Mouse (Mus musculus) forebrain, postnatal 0 days (tissue): ENCODE measurements around the gene Fgfr3. TPM values are rescaled to one million over a fixed set of nuclear protein-coding genes. Genes with fewer than 3 reads are reported as not detected.

Experiments
- ATAC-seq: fragments of 200-750 bp; cut with Nextera tagmentation; 2 replicates; pipeline ENCODE4 v1.8.0; 2017; ENCODE audit warnings: mild to moderate bottlenecking, moderate library complexity
- DNase-seq: peaks from one replicate; pipeline ENCODE4 v3.0.0-alpha.2; 2015
- H3K27ac ChIP-seq: fragments of 300-500 bp; sonication (generic); 2 replicates; pipeline ENCODE4 v1.5.1; 2014; ENCODE audit warnings: low read depth, mild to moderate bottlenecking, antibody characterized with exemption, low read length, moderate library complexity, mixed read lengths
- H3K27me3 ChIP-seq: fragments of 300-500 bp; sonication (generic); 2 replicates; pipeline ENCODE4 v1.6.1; 2014; ENCODE audit warnings: mild to moderate bottlenecking, low read length, mixed read lengths; ENCODE audit not compliant: insufficient read depth
- H3K36me3 ChIP-seq: fragments of 300-500 bp; sonication (generic); 2 replicates; pipeline ENCODE4 v1.6.1; 2014; ENCODE audit warnings: mild to moderate bottlenecking, moderate library complexity; ENCODE audit not compliant: insufficient read depth
- H3K4me1 ChIP-seq: fragments of 300-500 bp; sonication (generic); 2 replicates; pipeline ENCODE4 v1.6.1; 2014; ENCODE audit warnings: antibody characterized with exemption; ENCODE audit not compliant: insufficient read depth
- H3K4me2 ChIP-seq: fragments of 300-500 bp; sonication (generic); 2 replicates; pipeline ENCODE4 v1.6.1; 2014; ENCODE audit warnings: low read depth, mild to moderate bottlenecking, moderate library complexity
- H3K4me3 ChIP-seq: fragments of 300-500 bp; sonication (generic); 2 replicates; pipeline ENCODE4 v1.5.1; 2014; ENCODE audit warnings: low read depth, low read length, mixed read lengths
- H3K9ac ChIP-seq: fragments of 300-500 bp; sonication (generic); 2 replicates; pipeline ENCODE4 v1.6.1; 2014; ENCODE audit warnings: mild to moderate bottlenecking
- H3K9me3 ChIP-seq: fragments of 300-500 bp; sonication (generic); 2 replicates; pipeline ENCODE4 v1.6.1; 2016; ENCODE audit warnings: low read length
- CTCF ChIP-seq: sonication (generic); IDR thresholded peaks from 2 replicates; pipeline ENCODE4 v1.5.1; 2016; ENCODE audit warnings: antibody characterized with exemption, control low read depth, low read depth
- WGBS: fragments of 180-500 bp; shearing (Covaris S2); extraction: QIAGEN DNeasy Blood & Tissue Kit; methylation state at CpG from one replicate; pipeline ENCODE4 v1.1.7; 2014; 5-methylcytosine and 5-hydroxymethylcytosine counted together
- polyA plus RNA-seq: library from polyadenylated mRNA; unstranded; fragments of >200 nt; fragmentation: Nextera tagmentation; extraction: Ambion mirVana; gene quantifications from 2 replicates; pipeline ENCODE4 v1.2.1, GENCODE M21; 2015
- total RNA-seq: library from RNA; depleted of rRNA; stranded (reverse); fragments of >200 nt; gene quantifications from 2 replicates; pipeline ENCODE4 v1.2.3, GENCODE M21; 2014; rRNA removed

The Fgfr3 gene
- total and polyA plus RNA-seq, 2 experiments from 2014 or later, result 22.2 to 56.6 TPM

DNA sequence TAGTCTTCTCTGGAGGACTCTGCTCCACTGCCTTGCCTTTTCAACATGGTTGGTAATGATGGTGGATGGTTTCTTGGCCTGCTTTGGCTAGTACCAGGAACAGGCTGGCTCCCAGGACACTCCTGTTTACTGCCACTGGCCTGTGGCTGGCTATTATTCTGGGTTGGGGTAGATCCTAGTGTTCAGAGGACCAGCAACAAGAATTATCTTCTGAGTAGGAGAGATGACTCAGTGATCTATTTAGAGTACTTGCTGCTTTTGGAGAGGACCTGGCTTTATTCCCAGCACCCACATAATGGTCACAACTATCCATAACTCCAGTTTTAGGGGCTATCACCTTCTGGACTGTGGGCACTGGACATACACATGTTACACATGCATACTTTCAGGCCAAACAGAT, 16.9 kb downstream of the Fgfr3 start:
- Histone ChIP-seq H3K27ac (no peak overlapping the region), H3K36me3 (peaks cover 45% of the 10 kb centered on the region), H3K4me1 (no peaks in the 10 kb centered on the region), H3K27me3 (no peaks in the 10 kb centered on the region), H3K4me2 (no peak overlapping the region), H3K4me3 (no peak overlapping the region), H3K9ac (no peak overlapping the region), H3K9me3 (no peaks in the 10 kb centered on the region)
- no peak for ATAC-seq
- no peak for TF ChIP-seq CTCF
- DNase-seq, result no peak

DNA sequence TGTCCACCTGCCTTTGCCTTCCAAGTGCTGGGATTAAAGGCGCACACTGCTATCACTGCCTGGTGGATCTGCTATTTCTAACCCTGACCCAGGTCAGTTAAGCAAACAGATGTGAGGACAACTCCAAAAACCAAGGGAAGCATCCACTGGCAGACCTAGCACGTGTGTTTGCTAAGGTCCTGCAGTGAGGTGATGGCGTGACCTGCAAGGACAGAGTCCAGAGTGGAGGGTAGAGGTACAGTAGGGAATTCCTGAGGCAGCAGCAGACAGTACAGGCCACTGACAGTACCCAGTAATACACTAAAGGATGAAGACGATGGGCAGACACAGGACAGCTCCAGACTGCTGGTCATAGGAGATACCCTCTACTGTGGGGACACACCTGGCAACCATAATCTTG, 19.1 kb downstream of the Fgfr3 start:
- no peak overlapping the region for H3K4me2 ChIP-seq
- WGBS, result 95% methylated on average over 4 of the region's 4 CpGs
- H3K9me3 ChIP-seq, result no peaks in the 10 kb centered on the region
- no peak overlapping the region for H3K4me3 ChIP-seq
- H3K27ac ChIP-seq, result no peak overlapping the region
- H3K9ac ChIP-seq, result no peak overlapping the region
- TF ChIP-seq CTCF, result no peak
- H3K27me3 ChIP-seq, result no peaks in the 10 kb centered on the region
- H3K36me3 ChIP-seq, result peaks cover 55% of the 10 kb centered on the region
- ATAC-seq (no peak), DNase-seq (no peak)
- no peaks in the 10 kb centered on the region for H3K4me1 ChIP-seq

DNA sequence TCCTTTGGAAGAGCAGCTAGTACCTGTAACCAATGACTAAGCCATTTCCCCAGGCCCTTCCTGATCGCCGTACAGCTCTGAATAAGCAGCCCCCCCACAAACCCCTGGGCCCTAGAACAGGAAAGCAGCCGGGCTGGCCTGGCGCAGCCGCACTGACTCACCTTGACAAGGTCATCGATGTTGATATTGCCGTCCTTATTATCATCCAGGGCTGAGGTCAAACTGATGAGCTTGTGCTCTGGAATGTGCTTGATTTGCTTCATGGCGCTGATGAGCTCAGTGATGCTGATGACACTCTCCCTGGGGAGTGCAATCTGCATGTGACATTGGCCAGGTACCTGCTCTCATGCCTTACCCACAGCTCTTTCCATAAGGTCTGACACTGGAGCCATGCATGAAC, 22.0 kb downstream of the Fgfr3 start:
- Histone ChIP-seq H3K9ac (no peak overlapping the region), H3K27ac (no peak overlapping the region), H3K36me3 (peaks cover 81% of the 10 kb centered on the region), H3K4me3 (no peak overlapping the region), H3K4me1 (no peaks in the 10 kb centered on the region), H3K9me3 (no peaks in the 10 kb centered on the region), H3K27me3 (no peaks in the 10 kb centered on the region), H3K4me2 (no peak overlapping the region)
- no peak for DNase-seq
- WGBS, result 95% methylated on average over 8 of the region's 8 CpGs
- TF ChIP-seq CTCF, result no peak
- no peak for ATAC-seq

- Histone ChIP-seq H3K36me3 (peaks cover 33% of the 10 kb centered on the region), H3K27ac (no peak overlapping the region), H3K4me1 (peaks cover 13% of the 10 kb centered on the region), H3K4me3 (no peak overlapping the region), H3K9me3 (no peaks in the 10 kb centered on the region), H3K4me2 (no peak overlapping the region), H3K9ac (no peak overlapping the region), H3K27me3 (no peaks in the 10 kb centered on the region)
- DNase-seq, result no peak
- no peak for TF ChIP-seq CTCF
- no peak for ATAC-seq
Measured at GRCm38 (mm10) chr5:33777195-33777594, 55.7 kb downstream of the Fgfr3 start.

GRCm38 (mm10) chr5:33781964-33782344, 60.5 kb downstream of the Fgfr3 start:
- H3K27ac ChIP-seq, result peak overlapping the region; percentile 83; the same call in 1 of the 2 replicates
- TF ChIP-seq CTCF, result no peak
- 5% methylated on average over 11 of the region's 11 CpGs for WGBS
- H3K9me3 ChIP-seq, result no peaks in the 10 kb centered on the region
- peak overlapping the region; percentile 79 for H3K4me2 ChIP-seq
- H3K27me3 ChIP-seq, result no peaks in the 10 kb centered on the region
- peak; percentile 9 for DNase-seq
- H3K36me3 ChIP-seq, result peaks cover 16% of the 10 kb centered on the region
- H3K9ac ChIP-seq, result peak overlapping the region; percentile 84
- no peak for ATAC-seq
- H3K4me1 ChIP-seq, result peaks cover 13% of the 10 kb centered on the region
- peak overlapping the region; percentile 70 for H3K4me3 ChIP-seq

DNA sequence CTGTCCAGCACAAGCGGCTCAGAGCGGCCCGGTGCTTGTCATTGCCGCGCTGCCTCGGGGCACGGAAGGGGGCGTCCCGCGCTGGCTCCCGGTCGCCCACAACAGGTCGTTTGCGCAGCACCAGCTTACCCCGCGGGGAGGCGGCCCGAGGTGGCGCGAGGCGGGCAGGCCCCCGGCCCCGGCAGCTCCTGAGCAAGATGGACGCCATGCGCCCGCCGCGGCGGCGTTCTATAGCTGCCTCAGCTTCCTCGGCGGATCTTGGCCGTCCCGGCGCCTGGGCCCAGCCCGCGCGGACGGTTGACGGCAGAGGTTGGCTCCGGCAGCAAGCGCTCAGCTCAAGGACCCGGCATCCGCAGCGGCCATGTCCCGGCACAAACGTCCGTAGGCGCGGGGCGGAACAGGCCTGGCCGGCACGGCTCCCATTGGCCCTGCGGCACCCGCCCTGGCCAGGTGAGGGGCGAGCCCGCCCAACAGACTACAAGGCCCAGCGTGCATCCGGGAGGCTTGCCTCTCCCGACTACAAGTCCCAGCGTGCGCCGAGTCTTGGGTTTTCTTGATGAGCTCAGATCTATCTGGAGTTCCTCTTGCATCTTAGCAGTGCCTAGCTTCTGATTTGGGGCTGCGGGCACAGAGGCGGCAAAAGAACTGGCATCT, 61.0 kb downstream of the Fgfr3 start, which contains the start of gene Letm1:
TSS of gene Letm1 (minus strand) at position 473 of the 654 bp plus-strand sequence.
- peaks cover 13% of the 10 kb centered on the region for H3K4me1 ChIP-seq
- peak within 1 kb of the TSS; percentile 79 for H3K4me2 ChIP-seq
- H3K36me3 ChIP-seq, result peaks cover 10% of the 10 kb centered on the region
- peak; percentile 99 for ATAC-seq
- H3K27me3 ChIP-seq, result no peaks in the 10 kb centered on the region
- peak within 1 kb of the TSS; percentile 84 for H3K9ac ChIP-seq
- TF ChIP-seq CTCF, result peak; percentile 53
- H3K9me3 ChIP-seq, result no peaks in the 10 kb centered on the region
- under 1% methylated on average over 61 of the region's 65 CpGs for WGBS
- peak within 1 kb of the TSS; percentile 83 for H3K27ac ChIP-seq
- peak; percentile 95 for DNase-seq
- H3K4me3 ChIP-seq, result peak within 1 kb of the TSS; percentile 70

DNA sequence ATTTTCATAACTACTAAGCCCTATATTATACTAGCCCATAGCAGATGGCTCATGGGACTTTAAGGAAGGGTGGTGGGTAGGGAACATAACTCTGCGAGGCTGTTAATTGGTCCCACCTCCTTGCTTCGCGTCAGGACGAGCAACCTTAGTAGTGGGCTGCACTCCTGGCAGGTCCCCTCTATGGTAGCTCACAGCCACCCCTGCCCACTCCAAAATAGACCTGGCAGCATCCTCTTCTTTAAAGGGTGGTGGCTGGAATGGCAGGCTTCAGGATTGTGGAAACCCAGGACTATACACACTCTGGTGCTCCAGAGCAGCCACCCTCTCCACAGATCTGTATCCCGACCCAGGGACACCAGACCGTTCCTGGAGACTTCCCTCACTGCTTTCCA, 61.5 kb downstream of the Fgfr3 start:
- 12% methylated on average over 6 of the region's 6 CpGs for WGBS
- Histone ChIP-seq H3K27ac (peak overlapping the region; percentile 83; the same call in 1 of the 2 replicates), H3K27me3 (no peaks in the 10 kb centered on the region), H3K4me1 (peaks cover 13% of the 10 kb centered on the region), H3K4me2 (peak overlapping the region; percentile 79), H3K9ac (peak overlapping the region; percentile 84), H3K9me3 (no peaks in the 10 kb centered on the region), H3K36me3 (peaks cover 5% of the 10 kb centered on the region), H3K4me3 (peak overlapping the region; percentile 70)
- peak; percentile 64; the same call in 1 of the 2 replicates for ATAC-seq
- TF ChIP-seq CTCF, result no peak
- DNase-seq, result no peak

Other genes with a start within 250 kb of the Fgfr3 start
- gene Fam53a, start 92.0 kb upstream of the Fgfr3 start, total RNA-seq, result 20.9 and 36.6 TPM in 2 replicates
- 37.5 and 40.0 TPM in 2 replicates for gene Fam53a, start 92.0 kb upstream of the Fgfr3 start, polyA plus RNA-seq
- 1.00 TPM in 1 of 2 replicates, not detected in the other for gene Gm9903, start 91.7 kb upstream of the Fgfr3 start, total RNA-seq
- gene Gm9903, start 91.7 kb upstream of the Fgfr3 start, polyA plus RNA-seq, result 0.39 and 0.59 TPM in 2 replicates
- gene Slbp, start 69.1 kb upstream of the Fgfr3 start, total RNA-seq, result 88.7 and 89.8 TPM in 2 replicates
- 86.4 and 94.4 TPM in 2 replicates for gene Slbp, start 69.1 kb upstream of the Fgfr3 start, polyA plus RNA-seq
- 12.0 and 20.1 TPM in 2 replicates for gene Tacc3, start 63.5 kb upstream of the Fgfr3 start, total RNA-seq
- 24.9 and 25.5 TPM in 2 replicates for gene Tacc3, start 63.5 kb upstream of the Fgfr3 start, polyA plus RNA-seq
- gene Tmem129, start 63.3 kb upstream of the Fgfr3 start, total RNA-seq, result 20.6 and 23.9 TPM in 2 replicates
- gene Tmem129, start 63.3 kb upstream of the Fgfr3 start, polyA plus RNA-seq, result 15.5 and 20.9 TPM in 2 replicates
- 42.7 and 48.6 TPM in 2 replicates for gene Letm1, start 61.1 kb downstream of the Fgfr3 start, total RNA-seq
- gene Letm1, start 61.1 kb downstream of the Fgfr3 start, polyA plus RNA-seq, result 79.7 and 83.6 TPM in 2 replicates
- gene Nsd2, start 99.1 kb downstream of the Fgfr3 start, total RNA-seq, result 98.3 and 127 TPM in 2 replicates
- 46.4 and 58.6 TPM in 2 replicates for gene Nsd2, start 99.1 kb downstream of the Fgfr3 start, polyA plus RNA-seq
- 23.2 and 28.5 TPM in 2 replicates for gene Nelfa, start 214.7 kb downstream of the Fgfr3 start, total RNA-seq
- 28.9 and 32.6 TPM in 2 replicates for gene Nelfa, start 214.7 kb downstream of the Fgfr3 start, polyA plus RNA-seq